Mouse (Mus musculus): Measurements from ENCODE around the gene Fau. TPM values are rescaled to one million over a fixed set of nuclear protein-coding genes. Genes with fewer than 3 reads are reported as not detected.

Fau gene
- total and polyA plus RNA-seq, 3 experiments, result 2,413 to 2,967 TPM; not detected in 1

DNA sequence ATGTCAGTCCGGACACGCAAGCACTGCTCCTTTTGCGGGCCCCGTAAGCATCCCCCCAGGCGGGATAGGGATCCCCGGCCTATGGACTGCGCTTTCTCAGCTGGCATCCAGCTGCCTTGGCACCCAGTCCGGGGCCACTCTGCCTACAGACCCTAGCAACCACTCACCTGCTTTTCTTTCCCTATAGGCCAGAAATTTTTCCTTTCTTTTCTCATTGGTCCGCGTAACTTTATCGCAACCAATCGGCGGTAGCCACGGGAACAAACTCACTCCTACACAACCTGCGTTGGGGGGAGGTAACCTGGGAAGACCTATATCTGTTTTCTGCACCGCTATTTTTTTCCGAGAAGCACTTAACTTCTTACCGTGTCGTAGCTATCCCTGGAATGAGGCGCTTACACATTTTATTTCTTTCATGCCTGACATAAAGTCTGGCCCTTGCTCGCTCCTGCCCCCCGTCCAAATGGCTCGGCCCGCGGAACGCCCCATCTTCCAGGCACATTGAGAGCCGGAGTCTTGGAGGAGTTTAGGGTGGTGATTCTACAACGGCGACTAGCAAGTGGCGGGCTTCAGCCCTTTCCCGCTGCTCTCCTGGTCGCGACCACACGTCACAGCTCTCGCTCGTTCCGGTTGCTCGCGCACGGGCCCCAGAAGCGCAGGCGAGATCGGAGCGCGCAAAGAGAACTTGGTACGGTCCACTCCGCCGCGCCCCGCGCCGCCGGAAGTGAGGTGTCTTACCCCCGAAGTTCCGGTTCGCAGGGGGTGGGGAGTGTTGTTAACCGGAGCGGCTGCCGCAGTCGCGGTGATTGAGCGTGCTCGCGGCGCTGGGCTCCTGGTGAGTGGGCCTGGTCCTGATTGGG is 11.1 kb upstream of the Fau start, which contains the start of gene Syvn1:
Gene Syvn1 (plus strand): TSS at position 283 of the 860 bp plus-strand sequence.
- no peaks in the 10 kb centered on the region for H3K9me3 ChIP-seq (replicated peaks; ENCODE audit: insufficient read depth, low read length)
- peaks cover 22% of the 10 kb centered on the region for H3K79me2 ChIP-seq (ENCODE audit: control insufficient read depth, insufficient read depth, low read length, poor library complexity)
- H3K27ac ChIP-seq (ENCODE audit: control insufficient read depth, low read depth, low read length), result peak within 1 kb of the TSS; percentile 94
- H3K4me3 ChIP-seq (ENCODE audit: control insufficient read depth in 1 of 2, insufficient read depth in 1 of 2, low read depth in 2 of 2, low read length in 2 of 2), result peak within 1 kb of the TSS; percentile 61 to 81
- peaks cover under 1 to 12% of the 10 kb centered on the region in 2 experiments; a peak in 2 of 4 replicates for H3K36me3 ChIP-seq (ENCODE audit: control insufficient read depth in 1 of 2, insufficient read depth in 2 of 2, low read length in 2 of 2)
- H3K4me1 ChIP-seq (ENCODE audit: control insufficient read depth in 1 of 2, insufficient read depth in 2 of 2, low read length in 2 of 2), result peaks cover 3 to 23% of the 10 kb centered on the region in 2 experiments; a peak in 3 of 4 replicates
- peak within 1 kb of the TSS; percentile 77 for H3K9ac ChIP-seq (ENCODE audit: control insufficient read depth, low read depth, low read length, poor library complexity, severe bottlenecking)
- no peaks in the 10 kb centered on the region for H3K27me3 ChIP-seq (ENCODE audit: control insufficient read depth in 1 of 2, insufficient read depth in 2 of 2, low read length in 2 of 2)
- DNase-seq (ENCODE audit: low read depth, low spot score), result peak; percentile 98
- TF ChIP-seq TAL1 (IDR thresholded peaks at IDR 0.05; ENCODE audit: low read length) (no peak), MYB (IDR thresholded peaks at IDR 0.05; ENCODE audit: low read depth, low read length) (no peak), TCF12 (IDR thresholded peaks at IDR 0.05; ENCODE audit: low read depth, low read length) (peak; percentile 53), SIN3A (IDR thresholded peaks at IDR 0.05; ENCODE audit: low read length) (peak; percentile 88), MXI1 (IDR thresholded peaks at IDR 0.05; ENCODE audit: low read depth, low read length) (peak; percentile 79), SMC3 (IDR thresholded peaks at IDR 0.05; ENCODE audit: low read depth, low read length) (no peak), CHD2 (IDR thresholded peaks at IDR 0.05; ENCODE audit: low read length) (peak; percentile 95), MYC (IDR thresholded peaks at IDR 0.05; ENCODE audit: low read depth, low read length) (0 out of 2 replicates have a peak, but pooled peaks have one; percentile 18), EP300 (IDR thresholded peaks at IDR 0.05; ENCODE audit: low read depth in 1 of 2, low read length in 2 of 2) (no peak), NRF1 (IDR thresholded peaks at IDR 0.05; ENCODE audit: insufficient read depth, low read depth, low read length, poor library complexity, severe bottlenecking) (peak; percentile 52), POLR2AphosphoS5 (IDR thresholded peaks at IDR 0.05; ENCODE audit: borderline replicate concordance, low read depth, low read length) (no peak; the same call in 1 of the 2 replicates), ZNF384 (IDR thresholded peaks at IDR 0.05; ENCODE audit: low read depth, low read length) (peak; percentile 69), KAT2A (conservative IDR thresholded peaks at IDR 0.05; ENCODE audit: low read depth, low read length) (peak; percentile 36; the same call in 1 of the 2 replicates), CTCF (IDR thresholded peaks at IDR 0.05 in 2 of 3, conservative IDR thresholded peaks at IDR 0.05 in 1 of 3; ENCODE audit: control insufficient read depth in 1 of 3, insufficient read depth in 1 of 3, low read depth in 2 of 3, low read length in 3 of 3, poor library complexity in 1 of 3, severe bottlenecking in 1 of 3) (no peak), JUND (IDR thresholded peaks at IDR 0.05; ENCODE audit: low read depth, low read length) (no peak), ELF1 (IDR thresholded peaks at IDR 0.05; ENCODE audit: low read depth, low read length) (peak; percentile 59; the same call in 1 of the 2 replicates), E2F4 (IDR thresholded peaks at IDR 0.05; ENCODE audit: borderline replicate concordance, low read depth, low read length) (no peak), USF2 (IDR thresholded peaks at IDR 0.05; ENCODE audit: borderline replicate concordance in 1 of 2, insufficient read depth in 1 of 2, low read depth in 1 of 2, low read length in 2 of 2) (no peak), MAX (IDR thresholded peaks at IDR 0.05; ENCODE audit: low read length) (peak; percentile 50; the same call in 1 of the 2 replicates), CHD1 (IDR thresholded peaks at IDR 0.05; ENCODE audit: low read depth, low read length) (peak; percentile 98), GATA1 (IDR thresholded peaks at IDR 0.05; ENCODE audit: low read depth, low read length) (no peak), TBP (IDR thresholded peaks at IDR 0.05; ENCODE audit: low read depth, low read length) (peak; percentile 96), MEF2A (IDR thresholded peaks at IDR 0.05; ENCODE audit: extremely low read depth, insufficient replicate concordance, low read depth, low read length, poor library complexity, severe bottlenecking) (no peak), HCFC1 (IDR thresholded peaks at IDR 0.05; ENCODE audit: low read depth, low read length) (peak; percentile 83), MAFK (IDR thresholded peaks at IDR 0.05; ENCODE audit: borderline replicate concordance, low read depth, low read length) (no peak; the same call in 1 of the 2 replicates), POLR2AphosphoS2 (IDR thresholded peaks at IDR 0.05; ENCODE audit: low read length) (peak; percentile 89), ZKSCAN1 (IDR thresholded peaks at IDR 0.05; ENCODE audit: low read depth, low read length) (no peak), ETS1 (IDR thresholded peaks at IDR 0.05; ENCODE audit: low read depth, low read length) (peak; percentile 84), RAD21 (IDR thresholded peaks at IDR 0.05; ENCODE audit: low read depth, low read length) (no peak), BHLHE40 (IDR thresholded peaks at IDR 0.05; ENCODE audit: borderline replicate concordance, low read depth, low read length) (0 out of 2 replicates have a peak, but pooled peaks have one; percentile 10), NELFE (IDR thresholded peaks at IDR 0.05; ENCODE audit: low read depth, low read length) (peak; percentile 63), ZMIZ1 (IDR thresholded peaks at IDR 0.05; ENCODE audit: low read depth, low read length) (peak; percentile 83), RCOR1 (IDR thresholded peaks at IDR 0.05; ENCODE audit: low read depth, low read length) (no peak), UBTF (IDR thresholded peaks at IDR 0.05; ENCODE audit: borderline replicate concordance, insufficient read depth, low read depth, low read length) (no peak), POLR2A (IDR thresholded peaks at IDR 0.05; ENCODE audit: control insufficient read depth in 1 of 2, insufficient read depth in 1 of 2, low read depth in 1 of 2, low read length in 2 of 2, poor library complexity in 1 of 2) (peak; percentile 73 to 86)
